Mouse (Mus musculus) kidney, adult 2 months (tissue): ENCODE measurements around the gene Lyplal1.

Experiments used
- CTCF ChIP-seq: fragments of 200-500 bp; conservative IDR thresholded peaks from 2 replicates; pipeline ENCODE4 v1.5.1; 2011; ENCODE audit warnings: low read depth, mild to moderate bottlenecking, control low read depth, low read length, moderate library complexity, mixed read lengths; ENCODE audit not compliant: insufficient read depth, insufficient read length
- POLR2A ChIP-seq: fragments of 200-500 bp; IDR thresholded peaks from one replicate; pipeline ENCODE4 v1.6.1; 2011; ENCODE audit warnings: low read depth, low read length, control low read depth

DNA sequence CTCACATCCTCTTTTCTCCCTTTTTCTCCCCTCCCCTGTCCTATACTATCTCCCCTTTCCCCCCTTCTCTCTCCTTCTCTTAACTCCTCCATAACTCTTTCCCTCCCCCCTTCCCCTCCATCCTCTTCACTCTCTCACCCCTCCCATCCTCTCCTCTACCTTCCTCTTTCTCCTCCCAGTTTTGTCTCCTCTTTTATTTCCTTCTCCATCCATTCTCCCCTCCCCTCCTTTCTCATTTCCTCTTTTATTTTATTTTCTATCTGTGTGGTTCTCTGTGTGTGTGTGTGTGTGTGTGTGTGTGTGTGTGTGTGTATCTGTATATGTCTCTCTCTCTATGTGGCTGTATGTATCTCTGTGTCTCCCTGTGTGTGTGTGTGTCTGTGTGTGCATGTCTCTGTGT, 6.6 kb upstream of the Lyplal1 start:
- TF ChIP-seq CTCF = no peak
- TF ChIP-seq POLR2A = no peak
